Mouse (Mus musculus) c-Kit-positive CD71-negative TER-119-negative erythroid progenitor cells, embryonic 14.5 days (primary cell): Measurements from ENCODE around the gene Odf3.

Source experiments
- DNase-seq: peaks from one replicate; pipeline ENCODE4 v3.0.0-alpha.2; 2013; ENCODE audit warnings: low read depth

The Odf3 gene

GRCm38 (mm10) chr7:140847755-140848580, at the start of gene Odf3:
Odf3 (plus strand) TSS chr7:140847805.
- DNase-seq = no peak

GRCm38 (mm10) chr7:140798212-140798611, 49.4 kb upstream of the Odf3 start:
- no peak for DNase-seq

- DNase-seq = no peak
Measured at GRCm38 (mm10) chr7:140802629-140803028, 45.0 kb upstream of the Odf3 start.

GRCm38 (mm10) chr7:140805704-140806103, 41.9 kb upstream of the Odf3 start:
- peak; percentile 37 for DNase-seq

- DNase-seq = no peak
Measured at GRCm38 (mm10) chr7:140810496-140810895, 37.1 kb upstream of the Odf3 start.

- DNase-seq = no peak
Measured at GRCm38 (mm10) chr7:140811714-140812113, 35.9 kb upstream of the Odf3 start.

- no peak for DNase-seq
Measured at GRCm38 (mm10) chr7:140812850-140813249, 34.8 kb upstream of the Odf3 start.

GRCm38 (mm10) chr7:140820173-140820572, 27.4 kb upstream of the Odf3 start:
- no peak for DNase-seq

GRCm38 (mm10) chr7:140821305-140821652, 26.3 kb upstream of the Odf3 start:
- no peak for DNase-seq

- no peak for DNase-seq
Measured at GRCm38 (mm10) chr7:140821653-140822329, 25.8 kb upstream of the Odf3 start, which contains the start of gene Zfp941. Zfp941 (minus strand) TSS chr7:140822178.

- DNase-seq = no peak
Measured at GRCm38 (mm10) chr7:140822731-140823130, 24.9 kb upstream of the Odf3 start.

- no peak for DNase-seq
Measured at GRCm38 (mm10) chr7:140828171-140828881, 19.3 kb upstream of the Odf3 start.

GRCm38 (mm10) chr7:140831447-140831846, 16.2 kb upstream of the Odf3 start:
- DNase-seq = no peak

GRCm38 (mm10) chr7:140833341-140833740, 14.3 kb upstream of the Odf3 start:
- no peak for DNase-seq

GRCm38 (mm10) chr7:140834968-140835757, 12.4 kb upstream of the Odf3 start, which contains the start of gene Urah:
Urah (plus strand) TSS chr7:140835018.
- DNase-seq = no peak

GRCm38 (mm10) chr7:140835758-140836087, 11.9 kb upstream of the Odf3 start:
- DNase-seq = no peak

GRCm38 (mm10) chr7:140836243-140837115, 11.1 kb upstream of the Odf3 start:
- no peak for DNase-seq

GRCm38 (mm10) chr7:140839556-140839955, 8.0 kb upstream of the Odf3 start:
- no peak for DNase-seq

GRCm38 (mm10) chr7:140840750-140841735, 6.6 kb upstream of the Odf3 start:
- DNase-seq = no peak

- no peak for DNase-seq
Measured at GRCm38 (mm10) chr7:140843806-140844205, 3.8 kb upstream of the Odf3 start.
